Mouse (Mus musculus) heart, postnatal 0 days (tissue): Measurements from ENCODE around the gene Crim1. TPM values are rescaled to one million over a fixed set of nuclear protein-coding genes. Genes with fewer than 3 reads are reported as not detected.

Experiments used
- ATAC-seq: fragments of 200-750 bp; cut with Nextera tagmentation; 2 replicates; pipeline ENCODE4 v1.8.0; 2017; ENCODE audit warnings: low read depth, moderate number of reproducible peaks, moderate library complexity; ENCODE audit not compliant: insufficient read depth
- DNase-seq: peaks from one replicate; pipeline ENCODE4 v3.0.0-alpha.2; 2016; ENCODE audit warnings: low spot score
- H3K27ac ChIP-seq: fragments of 300-500 bp; sonication (generic); 2 replicates; pipeline ENCODE4 v1.5.1; 2014; ENCODE audit warnings: low read depth, mild to moderate bottlenecking
- H3K27me3 ChIP-seq: fragments of 300-500 bp; sonication (generic); 2 replicates; pipeline ENCODE4 v1.6.1; 2014; ENCODE audit warnings: low read length, mixed read lengths; ENCODE audit not compliant: control insufficient read depth, insufficient read depth
- H3K36me3 ChIP-seq: fragments of 300-500 bp; sonication (generic); replicated peaks from 2 replicates; pipeline ENCODE4 v1.6.1; 2014; ENCODE audit warnings: low read length, mixed read lengths; ENCODE audit not compliant: control insufficient read depth, insufficient read depth
- H3K4me1 ChIP-seq: fragments of 300-500 bp; sonication (generic); 2 replicates; pipeline ENCODE4 v1.6.1; 2014; ENCODE audit warnings: antibody characterized with exemption; ENCODE audit not compliant: control insufficient read depth, insufficient read depth
- H3K4me2 ChIP-seq: fragments of 300-500 bp; sonication (generic); 2 replicates; pipeline ENCODE4 v1.6.1; 2014; ENCODE audit warnings: low read depth, mild to moderate bottlenecking, low read length, moderate library complexity
- H3K4me3 ChIP-seq: fragments of 300-500 bp; sonication (generic); 2 replicates; pipeline ENCODE4 v1.5.1; 2014; ENCODE audit warnings: low read depth, low read length
- H3K9ac ChIP-seq: fragments of 300-500 bp; sonication (generic); replicated peaks from 2 replicates; pipeline ENCODE4 v1.6.1; 2014; ENCODE audit warnings: low read depth, low read length, mixed read lengths
- H3K9me3 ChIP-seq: fragments of 300-500 bp; sonication (generic); replicated peaks from 2 replicates; pipeline ENCODE4 v1.6.1; 2016; ENCODE audit warnings: low read length; ENCODE audit not compliant: control insufficient read depth
- CTCF ChIP-seq: IDR thresholded peaks from 2 replicates; pipeline ENCODE4 v1.5.1; 2016; ENCODE audit warnings: antibody characterized with exemption, control low read depth, low read depth
- EP300 ChIP-seq: IDR thresholded peaks from 2 replicates; pipeline ENCODE4 v1.6.1; 2016; ENCODE audit warnings: antibody characterized with exemption, low read depth
- WGBS: fragments of 180-500 bp; shearing (Covaris S2); extraction: QIAGEN DNeasy Blood & Tissue Kit; methylation state at CpG from one replicate; pipeline ENCODE4 v1.1.7; 2014; 5-methylcytosine and 5-hydroxymethylcytosine counted together
- polyA plus RNA-seq: library from polyadenylated mRNA; unstranded; fragments of >200 nt; fragmentation: Nextera tagmentation; extraction: Ambion mirVana; gene quantifications from 2 replicates; pipeline ENCODE4 v1.2.1, GENCODE M21; 2015
- total RNA-seq: library from RNA; depleted of rRNA; stranded (reverse); fragments of >200 nt; gene quantifications from 2 replicates; pipeline ENCODE4 v1.2.3, GENCODE M21; 2014; ENCODE audit warnings: low replicate concordance

Gene Crim1
- total and polyA plus RNA-seq, 2 experiments from 2014 or later: 3.3 to 47.5 TPM

DNA sequence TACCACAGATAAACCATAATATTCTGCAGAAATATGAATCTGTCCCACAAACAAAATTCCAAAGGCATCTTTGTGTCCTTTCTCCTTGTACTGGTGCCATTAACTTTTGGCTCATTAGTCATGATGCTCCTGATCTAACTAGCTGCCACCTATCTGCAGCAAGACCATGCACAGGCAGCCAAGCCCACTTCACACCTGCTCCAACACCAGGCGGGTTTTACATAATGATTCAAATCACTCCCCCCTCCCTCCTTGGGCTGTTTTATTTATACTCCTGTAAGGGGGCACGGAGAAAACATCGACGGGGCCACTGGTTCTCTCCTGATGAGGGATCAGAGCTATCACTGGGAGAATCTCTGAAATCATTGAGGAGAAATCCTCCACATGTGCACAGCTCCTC, 1.2 kb upstream of the Crim1 start:
- Histone ChIP-seq H3K36me3 (no peaks in the 10 kb centered on the region), H3K27ac (no peak overlapping the region), H3K4me1 (peaks cover 19% of the 10 kb centered on the region), H3K4me3 (peak overlapping the region; percentile 88), H3K9me3 (no peaks in the 10 kb centered on the region), H3K4me2 (peak overlapping the region; percentile 97; the same call in 1 of the 2 replicates), H3K9ac (no peak overlapping the region), H3K27me3 (no peaks in the 10 kb centered on the region; the same call in 1 of the 2 replicates)
- ATAC-seq: no peak
- no peak for DNase-seq
- TF ChIP-seq CTCF (no peak), EP300 (no peak)
- WGBS: 12% methylated on average over 4 of the region's 4 CpGs

DNA sequence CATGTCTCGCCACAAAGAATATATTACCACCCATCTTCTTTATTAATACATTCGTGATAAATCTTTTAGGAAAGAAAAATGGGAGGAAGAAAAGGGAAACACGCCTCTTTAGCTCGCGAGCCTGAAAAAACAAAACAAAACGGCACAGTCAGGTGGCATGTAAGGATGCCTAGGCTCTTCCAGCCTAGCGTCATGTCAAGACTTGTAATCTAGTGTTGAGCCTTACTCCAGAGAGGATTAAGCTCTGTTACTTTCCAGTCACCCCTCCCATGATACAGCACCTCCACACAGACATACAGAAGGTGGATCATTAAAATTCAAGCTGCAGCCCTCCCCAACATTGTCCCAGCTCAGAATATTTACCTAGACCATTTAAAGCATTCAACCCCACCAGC, 820 bp upstream of the Crim1 start:
- H3K4me1 ChIP-seq: peaks cover 19% of the 10 kb centered on the region
- 10% methylated on average over 7 of the region's 7 CpGs for WGBS
- peak overlapping the region; percentile 75; the same call in 1 of the 2 replicates for H3K27ac ChIP-seq
- H3K9ac ChIP-seq: peak overlapping the region; percentile 85
- H3K36me3 ChIP-seq: no peaks in the 10 kb centered on the region
- peak overlapping the region; percentile 88 for H3K4me3 ChIP-seq
- ATAC-seq (no peak), DNase-seq (peak; percentile 16)
- TF ChIP-seq EP300 (no peak), CTCF (no peak)
- H3K9me3 ChIP-seq: no peaks in the 10 kb centered on the region
- peak overlapping the region; percentile 97 for H3K4me2 ChIP-seq
- no peaks in the 10 kb centered on the region; the same call in 1 of the 2 replicates for H3K27me3 ChIP-seq

DNA sequence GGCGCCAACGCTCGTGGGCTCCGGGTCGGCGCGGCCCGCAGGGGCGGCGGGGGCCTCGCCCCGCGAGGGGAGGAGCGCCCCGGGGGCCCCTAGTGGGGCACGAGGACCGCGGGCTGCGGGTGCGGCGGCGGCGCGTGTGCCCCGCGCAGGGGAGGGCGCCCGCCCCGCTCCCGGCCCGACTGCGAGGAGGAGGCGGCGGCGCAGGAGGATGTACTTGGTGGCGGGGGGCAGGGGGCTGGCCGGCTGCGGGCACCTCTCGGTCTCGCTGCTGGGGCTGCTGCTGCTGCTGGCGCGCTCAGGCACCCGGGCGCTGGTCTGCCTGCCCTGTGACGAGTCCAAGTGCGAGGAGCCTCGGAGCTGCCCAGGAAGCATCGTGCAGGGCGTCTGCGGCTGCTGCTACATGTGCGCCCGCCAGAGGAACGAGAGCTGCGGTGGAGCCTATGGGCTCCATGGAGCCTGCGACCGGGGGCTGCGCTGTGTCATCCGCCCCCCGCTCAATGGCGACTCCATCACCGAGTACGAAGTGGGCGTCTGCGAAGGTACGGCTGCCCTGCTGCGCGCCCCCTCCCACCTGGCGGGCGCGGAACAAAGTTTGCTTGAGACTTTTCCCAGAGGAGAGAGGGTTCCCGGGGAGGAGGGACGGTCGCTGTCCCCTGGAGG, 643 bp downstream of the Crim1 start:
- H3K4me1 ChIP-seq: peaks cover 19% of the 10 kb centered on the region
- peak; percentile 45 for DNase-seq

GRCm38 (mm10) chr17:78201221-78202058, 1.4 kb downstream of the Crim1 start:
- no peak for DNase-seq
- H3K36me3 ChIP-seq: no peaks in the 10 kb centered on the region
- H3K4me2 ChIP-seq: peak overlapping the region; percentile 97
- H3K9ac ChIP-seq: peak overlapping the region; percentile 85
- TF ChIP-seq EP300: no peak
- TF ChIP-seq CTCF: no peak
- 2% methylated on average over 39 of the region's 39 CpGs for WGBS
- H3K27me3 ChIP-seq: no peaks in the 10 kb centered on the region; the same call in 1 of the 2 replicates
- peak; percentile 19; the same call in 1 of the 2 replicates for ATAC-seq
- peak overlapping the region; percentile 88 for H3K4me3 ChIP-seq
- H3K27ac ChIP-seq: no peak overlapping the region
- no peaks in the 10 kb centered on the region for H3K9me3 ChIP-seq
- peaks cover 19% of the 10 kb centered on the region for H3K4me1 ChIP-seq

More for the DNA sequence above, 643 bp downstream of the Crim1 start:
- Histone ChIP-seq H3K27me3 (no peaks in the 10 kb centered on the region; the same call in 1 of the 2 replicates), H3K9ac (peak overlapping the region; percentile 85), H3K9me3 (no peaks in the 10 kb centered on the region), H3K36me3 (no peaks in the 10 kb centered on the region), H3K4me2 (peak overlapping the region; percentile 97), H3K27ac (peak overlapping the region; percentile 88), H3K4me3 (peak overlapping the region; percentile 88)
- peak; percentile 42 for ATAC-seq
- 1% methylated on average over 47 of the region's 73 CpGs for WGBS
- TF ChIP-seq CTCF (no peak), EP300 (no peak)

DNA sequence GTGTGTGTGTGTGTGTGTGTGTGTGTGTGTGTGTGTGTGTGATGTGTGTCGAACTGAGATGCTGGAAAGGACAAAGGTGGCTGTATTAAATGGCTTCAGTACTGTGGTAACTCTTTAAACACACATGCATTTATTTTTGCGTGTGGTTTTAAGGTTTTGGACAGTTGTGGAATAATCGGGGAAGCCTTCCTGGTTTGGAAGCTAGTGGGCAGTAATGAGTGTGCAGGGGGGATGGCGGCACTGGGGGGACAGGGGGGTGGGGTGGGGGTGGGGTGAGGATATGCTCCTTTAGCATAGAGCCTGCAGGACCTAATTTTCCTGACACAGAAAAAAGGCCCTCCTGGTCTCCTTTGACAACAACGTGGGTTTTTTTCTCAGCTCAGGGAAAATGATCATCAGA, 2.2 kb downstream of the Crim1 start:
- H3K4me3 ChIP-seq: peak overlapping the region; percentile 88
- no peaks in the 10 kb centered on the region; the same call in 1 of the 2 replicates for H3K27me3 ChIP-seq
- H3K4me1 ChIP-seq: peaks cover 19% of the 10 kb centered on the region
- no peak overlapping the region; the same call in 1 of the 2 replicates for H3K9ac ChIP-seq
- TF ChIP-seq EP300 (no peak), CTCF (peak; percentile 22; the same call in 1 of the 2 replicates)
- ATAC-seq (no peak), DNase-seq (no peak)
- H3K36me3 ChIP-seq: no peaks in the 10 kb centered on the region
- H3K9me3 ChIP-seq: no peaks in the 10 kb centered on the region
- WGBS: 16% methylated on average over 5 of the region's 5 CpGs
- H3K4me2 ChIP-seq: peak overlapping the region; percentile 97
- no peak overlapping the region for H3K27ac ChIP-seq
